Mouse (Mus musculus) hindbrain, postnatal 0 days (tissue): ENCODE measurements around the gene Prkar1b. TPM values are rescaled to one million over a fixed set of nuclear protein-coding genes. Genes with fewer than 3 reads are reported as not detected.

ENCODE experiments used
- ATAC-seq: fragments of 200-750 bp; cut with Nextera tagmentation; 2 replicates; pipeline ENCODE4 v1.8.0; 2017; ENCODE audit warnings: mild to moderate bottlenecking, moderate TSS enrichment, moderate library complexity
- DNase-seq: peaks from one replicate; pipeline ENCODE4 v3.0.0-alpha.2; 2015; ENCODE audit warnings: low spot score
- H3K27ac ChIP-seq: fragments of 300-500 bp; sonication (generic); 2 replicates; pipeline ENCODE4 v1.5.1; 2014; ENCODE audit warnings: mild to moderate bottlenecking
- H3K27me3 ChIP-seq: fragments of 300-500 bp; sonication (generic); 2 replicates; pipeline ENCODE4 v1.6.1; 2014; ENCODE audit warnings: low read length, mixed read lengths; ENCODE audit not compliant: insufficient read depth
- H3K36me3 ChIP-seq: fragments of 300-500 bp; sonication (generic); 2 replicates; pipeline ENCODE4 v1.6.1; 2014; ENCODE audit warnings: low read length, mixed read lengths; ENCODE audit not compliant: insufficient read depth
- H3K4me1 ChIP-seq: fragments of 300-500 bp; sonication (generic); 2 replicates; pipeline ENCODE4 v1.6.1; 2014; ENCODE audit warnings: antibody characterized with exemption, low read length, mixed read lengths; ENCODE audit not compliant: insufficient read depth
- H3K4me2 ChIP-seq: fragments of 300-500 bp; sonication (generic); 2 replicates; pipeline ENCODE4 v1.6.1; 2014; ENCODE audit warnings: low read depth, mild to moderate bottlenecking, low read length, moderate library complexity, mixed read lengths
- H3K4me3 ChIP-seq: fragments of 300-500 bp; sonication (generic); 2 replicates; pipeline ENCODE4 v1.5.1; 2014; ENCODE audit warnings: low read length
- H3K9ac ChIP-seq: fragments of 300-500 bp; sonication (generic); replicated peaks from 2 replicates; pipeline ENCODE4 v1.6.1; 2014; ENCODE audit warnings: mild to moderate bottlenecking, low read length, moderate library complexity, mixed read lengths
- H3K9me3 ChIP-seq: fragments of 300-500 bp; sonication (generic); 2 replicates; pipeline ENCODE4 v1.6.1; 2016; ENCODE audit warnings: low read length, mixed read lengths
- CTCF ChIP-seq: IDR thresholded peaks from 2 replicates; pipeline ENCODE4 v1.5.1; 2016; ENCODE audit warnings: antibody characterized with exemption, control low read depth, low read depth
- WGBS: fragments of 180-500 bp; shearing (Covaris S2); extraction: QIAGEN DNeasy Blood & Tissue Kit; methylation state at CpG from one replicate; pipeline ENCODE4 v1.1.7; 2014; 5-methylcytosine and 5-hydroxymethylcytosine counted together
- polyA plus RNA-seq: library from polyadenylated mRNA; unstranded; fragments of >200 nt; fragmentation: Nextera tagmentation; extraction: Ambion mirVana; gene quantifications from 2 replicates; pipeline ENCODE4 v1.2.1, GENCODE M21; 2015
- total RNA-seq: library from RNA; depleted of rRNA; stranded (reverse); fragments of >200 nt; gene quantifications from 2 replicates; pipeline ENCODE4 v1.2.3, GENCODE M21; 2014

Prkar1b gene
- total and polyA plus RNA-seq, 2 experiments from 2014 or later, result 264 to 322 TPM

DNA sequence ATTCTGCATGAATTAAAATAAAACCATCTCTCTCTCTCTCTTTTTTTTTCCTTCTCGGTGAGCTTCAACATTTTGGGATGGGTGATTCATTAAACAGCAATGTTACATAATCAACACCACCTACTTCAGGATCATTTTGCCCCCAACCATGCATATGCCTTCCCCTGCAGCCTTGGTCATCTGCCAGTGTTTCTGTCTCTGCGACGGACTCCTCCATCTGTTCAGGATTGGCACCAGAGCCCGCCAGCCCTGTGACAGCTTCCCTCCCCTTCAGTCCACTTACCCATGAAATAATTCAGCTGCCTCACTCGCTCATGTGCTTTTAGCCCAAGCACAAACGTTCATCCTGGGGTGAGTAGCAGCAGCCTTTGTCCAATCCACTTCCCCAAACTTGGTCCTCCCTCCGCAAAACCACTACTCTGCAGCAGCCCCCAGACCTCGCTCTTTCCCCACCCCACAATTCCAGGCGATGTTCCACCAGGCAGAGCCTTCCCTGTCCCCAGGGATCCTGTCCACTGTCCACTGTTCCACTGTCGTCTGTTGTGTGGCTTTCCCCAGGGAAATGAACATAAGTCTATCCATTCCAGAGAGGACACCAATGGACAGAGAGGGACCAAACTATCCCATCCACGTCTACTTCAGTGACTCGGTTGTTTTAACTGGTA, 11.4 kb downstream of the Prkar1b start:
- Histone ChIP-seq H3K9me3 (no peaks in the 10 kb centered on the region), H3K4me2 (0 out of 2 replicates have a peak overlapping the region, but pooled peaks have one; percentile 8), H3K36me3 (no peaks in the 10 kb centered on the region), H3K27ac (peak overlapping the region; percentile 70), H3K9ac (no peak overlapping the region), H3K4me3 (no peak overlapping the region), H3K4me1 (no peaks in the 10 kb centered on the region), H3K27me3 (no peaks in the 10 kb centered on the region)
- DNase-seq (peak; percentile 90), ATAC-seq (peak; percentile 85)
- TF ChIP-seq CTCF, result no peak
- 39% methylated on average over 12 of the region's 12 CpGs for WGBS

GRCm38 (mm10) chr5:139137176-139137575, 12.6 kb downstream of the Prkar1b start:
- Histone ChIP-seq H3K9ac (no peak overlapping the region), H3K4me2 (no peak overlapping the region), H3K27ac (no peak overlapping the region), H3K4me1 (no peaks in the 10 kb centered on the region), H3K36me3 (no peaks in the 10 kb centered on the region), H3K9me3 (no peaks in the 10 kb centered on the region), H3K4me3 (no peak overlapping the region), H3K27me3 (no peaks in the 10 kb centered on the region)
- 85% methylated on average over 6 of the region's 6 CpGs for WGBS
- TF ChIP-seq CTCF, result no peak
- DNase-seq (no peak), ATAC-seq (no peak)

DNA sequence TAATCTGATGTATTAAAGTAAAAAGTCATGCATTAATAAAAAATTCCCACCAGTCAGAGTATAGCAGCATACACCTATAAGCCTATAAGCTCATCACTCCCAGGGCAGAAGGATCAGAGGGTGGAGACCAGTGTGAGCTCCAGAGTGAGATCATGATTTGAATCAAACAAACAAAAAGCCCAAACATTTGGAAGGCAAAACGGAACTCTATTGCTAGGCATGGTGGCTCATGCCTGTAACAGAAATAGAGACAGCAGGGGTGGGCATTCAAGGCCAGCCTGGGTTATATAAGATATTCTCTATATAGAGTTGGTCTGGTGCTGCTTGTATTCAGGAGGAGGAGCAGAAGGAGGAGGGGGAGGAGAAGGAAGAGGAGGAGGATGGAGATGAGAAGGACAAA, 13.5 kb downstream of the Prkar1b start:
- Histone ChIP-seq H3K27ac (no peak overlapping the region), H3K4me2 (no peak overlapping the region), H3K4me3 (no peak overlapping the region), H3K9me3 (no peaks in the 10 kb centered on the region), H3K36me3 (no peaks in the 10 kb centered on the region), H3K9ac (no peak overlapping the region), H3K4me1 (no peaks in the 10 kb centered on the region), H3K27me3 (no peaks in the 10 kb centered on the region)
- no peak for DNase-seq
- no peak for ATAC-seq
- WGBS, result 61% methylated on average over 1 of the region's 1 CpGs
- TF ChIP-seq CTCF, result no peak

DNA sequence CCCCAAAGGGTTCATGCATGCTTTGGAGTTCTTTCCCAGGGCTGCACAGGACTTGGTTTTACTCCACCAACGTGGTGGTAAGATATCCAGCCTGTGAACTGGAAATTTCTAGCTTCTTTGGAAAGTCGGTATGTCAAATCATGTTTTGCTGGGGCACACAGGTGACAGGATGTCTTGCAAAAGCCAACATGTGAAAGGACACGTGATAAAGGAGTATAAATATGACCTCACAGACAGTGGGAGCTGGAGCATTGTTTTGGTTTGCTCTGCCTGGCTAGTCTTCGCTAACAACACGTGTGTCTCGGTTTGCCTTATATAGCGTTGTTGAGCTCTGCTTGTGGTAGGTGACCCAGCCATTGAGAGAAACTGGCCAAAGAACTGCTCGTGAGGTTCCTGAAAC, 15.3 kb downstream of the Prkar1b start:
- H3K4me2 ChIP-seq, result no peak overlapping the region
- WGBS, result 86% methylated on average over 8 of the region's 8 CpGs

GRCm38 (mm10) chr5:139130351-139130750, 19.4 kb downstream of the Prkar1b start:
- H3K4me2 ChIP-seq, result no peak overlapping the region
- DNase-seq, result no peak
- no peak overlapping the region for H3K4me3 ChIP-seq
- H3K36me3 ChIP-seq, result no peaks in the 10 kb centered on the region
- H3K9ac ChIP-seq, result peak overlapping the region; percentile 75; the same call in 1 of the 2 replicates
- H3K27me3 ChIP-seq, result no peaks in the 10 kb centered on the region
- H3K27ac ChIP-seq, result peak overlapping the region; percentile 84
- TF ChIP-seq CTCF, result no peak
- H3K9me3 ChIP-seq, result no peaks in the 10 kb centered on the region
- ATAC-seq, result peak; percentile 6; the same call in 1 of the 2 replicates
- H3K4me1 ChIP-seq, result 0 out of 2 replicates have a peak, but pooled peaks cover 4% of the 10 kb centered on the region
- whole genome bisulfite sequencing, result 70% methylated on average over 5 of the region's 5 CpGs

More for the DNA sequence above, 15.3 kb downstream of the Prkar1b start:
- TF ChIP-seq CTCF, result no peak
- Histone ChIP-seq H3K9me3 (no peaks in the 10 kb centered on the region), H3K27me3 (no peaks in the 10 kb centered on the region), H3K27ac (no peak overlapping the region), H3K4me3 (no peak overlapping the region), H3K36me3 (no peaks in the 10 kb centered on the region), H3K9ac (no peak overlapping the region), H3K4me1 (0 out of 2 replicates have a peak, but pooled peaks cover 4% of the 10 kb centered on the region)
- ATAC-seq, result no peak
- DNase-seq, result no peak

DNA sequence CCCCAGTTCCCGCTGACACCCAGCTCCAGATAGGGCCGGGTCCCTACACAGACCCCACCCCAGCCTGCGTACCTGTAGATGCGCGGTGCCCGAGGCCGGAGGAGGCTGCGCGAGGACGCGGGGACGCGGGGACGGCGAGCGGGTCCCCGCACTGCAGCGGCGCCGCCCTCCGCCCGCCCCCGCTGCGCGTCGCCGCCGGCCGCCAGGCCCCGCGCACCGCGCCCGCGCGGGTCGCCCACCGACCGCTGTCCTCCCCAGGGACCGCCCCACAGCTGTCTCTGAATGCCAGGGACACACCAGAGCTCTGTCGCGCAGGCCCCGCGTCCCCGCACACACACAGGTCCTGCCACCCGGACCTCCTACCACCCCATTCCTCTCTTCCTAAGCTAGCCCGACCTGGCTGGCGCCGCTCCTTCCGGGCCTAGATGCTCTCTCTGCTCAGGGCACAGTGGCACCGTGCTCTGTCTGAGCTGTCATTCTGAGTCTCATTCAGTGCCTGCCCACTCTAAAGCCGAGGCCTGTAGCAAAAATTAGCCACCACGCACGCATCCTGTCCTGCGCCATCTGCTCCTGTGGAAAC, 20.1 kb downstream of the Prkar1b start:
- H3K27ac ChIP-seq, result peak overlapping the region; percentile 84
- H3K27me3 ChIP-seq, result no peaks in the 10 kb centered on the region
- peak; percentile 77 for DNase-seq
- peak overlapping the region; percentile 57 for H3K4me3 ChIP-seq
- no peaks in the 10 kb centered on the region for H3K36me3 ChIP-seq
- TF ChIP-seq CTCF, result no peak
- H3K4me2 ChIP-seq, result peak overlapping the region; percentile 83
- ATAC-seq, result peak; percentile 87
- H3K4me1 ChIP-seq, result 0 out of 2 replicates have a peak, but pooled peaks cover 4% of the 10 kb centered on the region
- H3K9me3 ChIP-seq, result no peaks in the 10 kb centered on the region
- 3% methylated on average over 51 of the region's 55 CpGs for WGBS
- H3K9ac ChIP-seq, result peak overlapping the region; percentile 75

- Histone ChIP-seq H3K27ac (peak overlapping the region; percentile 84), H3K9me3 (no peaks in the 10 kb centered on the region), H3K4me1 (0 out of 2 replicates have a peak, but pooled peaks cover 4% of the 10 kb centered on the region), H3K27me3 (no peaks in the 10 kb centered on the region), H3K9ac (peak overlapping the region; percentile 75), H3K4me2 (peak overlapping the region; percentile 83), H3K4me3 (peak overlapping the region; percentile 57), H3K36me3 (no peaks in the 10 kb centered on the region)
- 10% methylated on average over 12 of the region's 12 CpGs for WGBS
- no peak for TF ChIP-seq CTCF
- ATAC-seq, result peak; percentile 73
- peak; percentile 50 for DNase-seq
Measured at GRCm38 (mm10) chr5:139129078-139129477, 20.7 kb downstream of the Prkar1b start.
